Comparison of ENCODE assay signal across 15 mouse cellular contexts in the genomic region with DNA sequence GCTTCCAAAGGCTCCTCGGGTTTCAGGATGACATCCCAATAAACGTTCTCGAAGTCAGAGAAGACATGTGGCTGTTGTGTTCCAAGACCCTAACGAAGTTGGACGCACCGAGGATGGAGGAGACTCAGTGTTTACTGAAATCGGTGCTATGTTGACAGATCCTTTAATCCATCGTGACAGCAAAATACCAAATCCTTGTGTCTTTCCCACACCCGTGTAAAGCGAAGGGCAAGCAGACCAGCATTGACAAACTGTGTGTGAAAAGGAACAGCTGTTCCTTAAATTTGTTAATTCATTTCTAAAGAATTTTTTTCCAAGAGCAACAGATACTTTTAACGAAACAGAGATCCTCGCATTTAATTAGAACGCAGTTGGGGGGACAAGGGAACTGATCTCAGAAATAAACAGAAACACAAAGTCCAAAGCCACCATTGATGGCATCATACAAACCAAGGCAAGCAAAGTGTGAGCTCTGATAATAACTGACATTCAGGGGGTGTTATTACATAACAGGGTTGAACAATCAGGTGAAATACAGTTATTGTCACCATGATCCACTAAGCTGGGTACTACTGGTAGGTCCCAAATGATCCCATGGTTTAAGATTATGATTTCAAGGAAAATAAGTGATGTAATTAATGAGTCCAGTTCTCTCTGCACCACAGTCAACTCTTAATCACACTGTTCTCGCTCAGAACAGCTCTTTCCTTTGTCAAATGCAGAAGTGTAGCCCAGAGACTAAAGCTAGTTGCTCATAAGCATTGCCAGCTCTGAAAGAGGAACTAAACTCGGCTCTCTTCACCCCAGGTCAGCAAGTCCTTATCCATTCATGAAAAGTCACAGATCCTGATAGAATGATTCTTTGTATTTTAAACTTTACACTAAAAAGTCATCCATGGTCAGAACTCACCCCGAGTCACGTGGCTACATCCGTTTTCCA. TPM values are rescaled to one million over a fixed set of nuclear protein-coding genes. Genes with fewer than 3 reads are reported as not detected.
"Had no signal": no experiment of that assay in that cellular context is flagged by ENCODE, and none has a peak within 500 bp of the region (broad histone marks: within the 10 kb centered on the region; RNA-seq: fewer than 3 reads in every experiment).

No protein-coding gene starts in this region.

- H3K9me3 ChIP-seq: liver, embryonic 12.5 days; midbrain, embryonic 12.5 days; neural tube, embryonic 15.5 days had no signal

- H3K36me3 ChIP-seq: liver, embryonic 12.5 days; midbrain, embryonic 12.5 days; neural tube, embryonic 15.5 days had no signal

- ATAC-seq: liver, embryonic 12.5 days had no signal

- H3K4me1 ChIP-seq: liver, embryonic 12.5 days had no signal

- H3K4me3 ChIP-seq: layer of hippocampus, adult 2 months; liver, embryonic 12.5 days; midbrain, embryonic 12.5 days; neural tube, embryonic 15.5 days had no signal

- H3K27ac ChIP-seq: kidney, postnatal 0 days; layer of hippocampus, adult 2 months; liver, embryonic 12.5 days; midbrain, embryonic 12.5 days; neural tube, embryonic 15.5 days had no signal

- DNase-seq: kidney, adult 11 months; kidney, adult 9 months; kidney, postnatal 4 days; lung, postnatal 4 days; right cerebral cortex, adult 18-20 months; right cerebral cortex, postnatal 25 days; thymus, adult 18-20 months; thymus, postnatal 14 days had no signal

- H3K4me2 ChIP-seq: liver, embryonic 12.5 days; midbrain, embryonic 12.5 days; neural tube, embryonic 15.5 days had no signal

- H3K27me3 ChIP-seq: liver, embryonic 12.5 days; midbrain, embryonic 12.5 days; neural tube, embryonic 15.5 days had no signal

- H3K9ac ChIP-seq: liver, embryonic 12.5 days; midbrain, embryonic 12.5 days; neural tube, embryonic 15.5 days had no signal

RNA-seq across cellular contexts. Expression of gene Adamts20, which starts 47.7 kb away (rescaled TPM):
- total RNA-seq: megakaryocyte-erythroid progenitor cell, adult 5-6 weeks had no signal
- polyA plus RNA-seq: small intestine, adult 2 months had no signal
